Mouse (Mus musculus): ENCODE data around the gene Ifna6. TPM values are rescaled to one million over a fixed set of nuclear protein-coding genes. Genes with fewer than 3 reads are reported as not detected.
"Not testable (repeated sequence)": the region's sequence is repeated elsewhere in the genome, so short reads cannot be mapped to it uniquely, and the experiment has no call there.

Gene Ifna6
- polyA plus RNA-seq, 1 experiment from 2014 or later, result not detected

- TF ChIP-seq EP300 (IDR thresholded peaks at IDR 0.05; ENCODE audit: low read depth) (no peak), CTCF (IDR thresholded peaks at IDR 0.05; ENCODE audit: low read depth) (no peak)
- no peak within 1 kb of the TSS for H3K9ac ChIP-seq (replicated peaks)
- no peaks in the 10 kb centered on the region for H3K4me1 ChIP-seq (ENCODE audit: insufficient read depth)
- H3K9me3 ChIP-seq (ENCODE audit: low read length), result no peaks in the 10 kb centered on the region
- H3K4me2 ChIP-seq (ENCODE audit: low read depth, low read length), result no peak within 1 kb of the TSS
- no peaks in the 10 kb centered on the region for H3K36me3 ChIP-seq (replicated peaks; ENCODE audit: insufficient read depth, low read length)
- H3K27ac ChIP-seq (ENCODE audit: low read depth), result no peak within 1 kb of the TSS
- ATAC-seq (no peak), DNase-seq (no peak)
- H3K27me3 ChIP-seq (ENCODE audit: insufficient read depth, low read length), result no peaks in the 10 kb centered on the region
- H3K4me3 ChIP-seq (ENCODE audit: low read depth, low read length), result no peak within 1 kb of the TSS
- 60% methylated on average over 1 of the region's 1 CpGs for WGBS (ENCODE audit: insufficient replicate concordance)
These were observed 7.6 kb upstream of the Ifna6 start, which contains the start of gene Ifna11 for GRCm38 (mm10) chr4:88819659-88820058. Ifna11 (plus strand) TSS chr4:88819959.

GRCm38 (mm10) chr4:88822995-88823394 is 4.2 kb upstream of the Ifna6 start:
- H3K36me3 ChIP-seq (replicated peaks; ENCODE audit: insufficient read depth, low read length), result no peaks in the 10 kb centered on the region
- no peaks in the 10 kb centered on the region for H3K27me3 ChIP-seq (ENCODE audit: insufficient read depth, low read length)
- no peak overlapping the region for H3K9ac ChIP-seq (replicated peaks)
- no peak overlapping the region for H3K4me3 ChIP-seq (ENCODE audit: low read depth, low read length)
- 23% methylated on average over 4 of the region's 4 CpGs for WGBS (ENCODE audit: insufficient replicate concordance)
- no peak overlapping the region for H3K4me2 ChIP-seq (ENCODE audit: low read depth, low read length)
- H3K9me3 ChIP-seq (ENCODE audit: low read length), result no peaks in the 10 kb centered on the region
- DNase-seq, result no peak
- H3K27ac ChIP-seq (ENCODE audit: low read depth), result no peak overlapping the region
- no peaks in the 10 kb centered on the region for H3K4me1 ChIP-seq (ENCODE audit: insufficient read depth)
- ATAC-seq, result no peak
- TF ChIP-seq EP300 (IDR thresholded peaks at IDR 0.05; ENCODE audit: low read depth) (no peak), CTCF (IDR thresholded peaks at IDR 0.05; ENCODE audit: low read depth) (peak; percentile 53)

GRCm38 (mm10) chr4:88830523-88830922 is 3.3 kb downstream of the Ifna6 start:
- H3K4me2 ChIP-seq (ENCODE audit: low read depth, low read length), result no peak overlapping the region
- no peak for DNase-seq
- no peaks in the 10 kb centered on the region for H3K27me3 ChIP-seq (ENCODE audit: insufficient read depth, low read length)
- 24% methylated on average over 4 of the region's 4 CpGs for WGBS (ENCODE audit: insufficient replicate concordance)
- no peak overlapping the region for H3K9ac ChIP-seq (replicated peaks)
- no peaks in the 10 kb centered on the region for H3K9me3 ChIP-seq (ENCODE audit: low read length)
- peak; percentile 44 for TF ChIP-seq CTCF (IDR thresholded peaks at IDR 0.05; ENCODE audit: low read depth)
- TF ChIP-seq EP300 (IDR thresholded peaks at IDR 0.05; ENCODE audit: low read depth), result no peak
- no peak for ATAC-seq
- no peaks in the 10 kb centered on the region for H3K4me1 ChIP-seq (ENCODE audit: insufficient read depth)
- H3K27ac ChIP-seq (ENCODE audit: low read depth), result no peak overlapping the region
- no peaks in the 10 kb centered on the region for H3K36me3 ChIP-seq (replicated peaks; ENCODE audit: insufficient read depth, low read length)
- H3K4me3 ChIP-seq (ENCODE audit: low read depth, low read length), result no peak overlapping the region

GRCm38 (mm10) chr4:88835225-88835624 is 8.0 kb downstream of the Ifna6 start, which contains the start of gene Ifna5:
Ifna5 (plus strand) TSS chr4:88835525.
- H3K36me3 ChIP-seq (replicated peaks; ENCODE audit: insufficient read depth, low read length); H3K4me1 ChIP-seq (ENCODE audit: insufficient read depth); ATAC-seq; H3K27ac ChIP-seq (ENCODE audit: low read depth); H3K4me2 ChIP-seq (ENCODE audit: low read depth, low read length); H3K9ac ChIP-seq (replicated peaks); DNase-seq; H3K27me3 ChIP-seq (ENCODE audit: insufficient read depth, low read length); H3K9me3 ChIP-seq (ENCODE audit: low read length); H3K4me3 ChIP-seq (ENCODE audit: low read depth, low read length): not testable (repeated sequence)
- WGBS (ENCODE audit: insufficient replicate concordance), result 75% methylated on average over 1 of the region's 1 CpGs

- Histone ChIP-seq H3K4me1 (ENCODE audit: insufficient read depth) (no peaks in the 10 kb centered on the region), H3K36me3 (replicated peaks; ENCODE audit: insufficient read depth, low read length) (no peaks in the 10 kb centered on the region), H3K9me3 (ENCODE audit: low read length) (no peaks in the 10 kb centered on the region), H3K27me3 (ENCODE audit: insufficient read depth, low read length) (no peaks in the 10 kb centered on the region), H3K4me3 (ENCODE audit: low read depth, low read length) (no peak overlapping the region), H3K27ac (ENCODE audit: low read depth) (no peak overlapping the region), H3K9ac (replicated peaks) (no peak overlapping the region), H3K4me2 (ENCODE audit: low read depth, low read length) (no peak overlapping the region)
- ATAC-seq (no peak), DNase-seq (no peak)
- TF ChIP-seq CTCF (IDR thresholded peaks at IDR 0.05; ENCODE audit: low read depth) (peak; percentile 51), EP300 (IDR thresholded peaks at IDR 0.05; ENCODE audit: low read depth) (no peak)
- WGBS (ENCODE audit: insufficient replicate concordance), result 28% methylated on average over 3 of the region's 3 CpGs
These were observed 11.6 kb downstream of the Ifna6 start for GRCm38 (mm10) chr4:88838828-88839227.

- no peak for DNase-seq
- Histone ChIP-seq H3K9me3 (ENCODE audit: low read length) (no peaks in the 10 kb centered on the region), H3K27me3 (ENCODE audit: insufficient read depth, low read length) (no peaks in the 10 kb centered on the region), H3K9ac (replicated peaks) (no peak overlapping the region), H3K4me1 (ENCODE audit: insufficient read depth) (no peaks in the 10 kb centered on the region), H3K36me3 (replicated peaks; ENCODE audit: insufficient read depth, low read length) (no peaks in the 10 kb centered on the region), H3K27ac (ENCODE audit: low read depth) (no peak overlapping the region), H3K4me3 (ENCODE audit: low read depth, low read length) (no peak overlapping the region), H3K4me2 (ENCODE audit: low read depth, low read length) (no peak overlapping the region)
- no peak for ATAC-seq
- no peak for TF ChIP-seq EP300 (IDR thresholded peaks at IDR 0.05; ENCODE audit: low read depth)
- no peak for TF ChIP-seq CTCF (IDR thresholded peaks at IDR 0.05; ENCODE audit: low read depth)
- 45% methylated on average over 3 of the region's 3 CpGs for WGBS (ENCODE audit: insufficient replicate concordance)
These were observed 12.8 kb downstream of the Ifna6 start for GRCm38 (mm10) chr4:88840058-88840457.

GRCm38 (mm10) chr4:88841438-88841911 is 14.3 kb downstream of the Ifna6 start, which contains the start of gene Ifna4:
Ifna4 (plus strand) TSS chr4:88841861.
- Histone ChIP-seq H3K4me2 (ENCODE audit: low read depth, low read length) (no peak within 1 kb of the TSS), H3K27ac (ENCODE audit: low read depth) (no peak within 1 kb of the TSS), H3K36me3 (replicated peaks; ENCODE audit: insufficient read depth, low read length) (no peaks in the 10 kb centered on the region), H3K9ac (replicated peaks) (no peak within 1 kb of the TSS), H3K27me3 (ENCODE audit: insufficient read depth, low read length) (no peaks in the 10 kb centered on the region), H3K4me3 (ENCODE audit: low read depth, low read length) (no peak within 1 kb of the TSS), H3K9me3 (ENCODE audit: low read length) (no peaks in the 10 kb centered on the region), H3K4me1 (ENCODE audit: insufficient read depth) (no peaks in the 10 kb centered on the region)
- DNase-seq (no peak), ATAC-seq (no peak)
- TF ChIP-seq EP300 (IDR thresholded peaks at IDR 0.05; ENCODE audit: low read depth) (no peak), CTCF (IDR thresholded peaks at IDR 0.05; ENCODE audit: low read depth) (no peak)
- 63% methylated on average over 2 of the region's 2 CpGs for WGBS (ENCODE audit: insufficient replicate concordance)
